Mouse (Mus musculus) G1E (cell line): ENCODE measurements around the gene Ccdc89.

Source experiments
- CTCF ChIP-seq: IDR thresholded peaks from 2 replicates; pipeline ENCODE4 v1.5.1; 2012; ENCODE audit warnings: low read depth, low read length, inconsistent platforms, mixed read lengths
- GATA1 ChIP-seq: IDR thresholded peaks from 2 replicates; pipeline ENCODE4 v1.6.1; 2012; ENCODE audit warnings: borderline replicate concordance, low read length, inconsistent platforms, mixed read lengths

DNA sequence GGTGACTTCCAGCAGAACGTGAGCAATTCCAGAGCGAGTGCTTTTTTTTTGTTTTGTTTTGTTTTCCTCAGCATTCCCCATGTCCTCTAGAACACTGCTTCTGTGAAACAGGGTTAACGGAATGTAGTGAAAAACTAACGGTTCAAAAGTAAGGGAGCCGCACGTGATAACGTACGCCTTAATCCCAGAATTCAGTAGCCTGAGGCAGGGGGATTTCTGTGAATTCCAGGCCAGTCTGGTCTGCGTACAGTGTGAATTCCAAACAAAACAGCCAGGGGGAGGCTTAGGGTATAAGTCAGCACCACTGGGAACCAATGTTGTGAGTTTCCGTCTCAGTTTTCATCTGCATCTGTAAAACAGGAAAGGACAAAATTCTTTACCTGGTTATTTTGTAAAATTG is 31.1 kb downstream of the Ccdc89 start:
- TF ChIP-seq CTCF (no peak), GATA1 (no peak)
